Mouse (Mus musculus) embryonic facial prominence, embryonic 10.5 days (tissue): ENCODE results near the gene Slc1a5. TPM values are rescaled to one million over a fixed set of nuclear protein-coding genes. Genes with fewer than 3 reads are reported as not detected.
A peak's percentile ranks its signal among the peaks of the same experiment; 100 is the strongest.

Experiments
- DNase-seq: peaks from one replicate; pipeline ENCODE4 v3.0.0-alpha.2; 2017; ENCODE audit warnings: low spot score
- H3K27ac ChIP-seq: fragments of 300-500 bp; sonication (generic); replicated peaks from 2 replicates; pipeline ENCODE4 v1.5.1; 2016; ENCODE audit warnings: mild to moderate bottlenecking
- H3K27me3 ChIP-seq: fragments of 300-500 bp; sonication (generic); replicated peaks from 2 replicates; pipeline ENCODE4 v1.6.1; 2016; ENCODE audit warnings: low read depth, mild to moderate bottlenecking; ENCODE audit not compliant: poor library complexity, severe bottlenecking
- H3K36me3 ChIP-seq: fragments of 300-500 bp; sonication (generic); replicated peaks from 2 replicates; pipeline ENCODE4 v1.6.1; 2016; ENCODE audit warnings: mild to moderate bottlenecking, moderate library complexity
- H3K4me1 ChIP-seq: fragments of 300-500 bp; sonication (generic); 2 replicates; pipeline ENCODE4 v1.6.1; 2016
- H3K4me3 ChIP-seq: fragments of 300-500 bp; sonication (generic); 2 replicates; pipeline ENCODE4 v1.5.1; 2016; ENCODE audit warnings: mild to moderate bottlenecking, moderate library complexity
- H3K9me3 ChIP-seq: fragments of 300-500 bp; sonication (generic); 2 replicates; pipeline ENCODE4 v1.6.1; 2016; ENCODE audit warnings: mild to moderate bottlenecking
- WGBS: fragments of 180-500 bp; shearing (Covaris S2); methylation state at CpG from one replicate; pipeline ENCODE4 v1.1.7; 2016; 5-methylcytosine and 5-hydroxymethylcytosine counted together
- polyA plus RNA-seq: library from polyadenylated mRNA; unstranded; fragments of >200 nt; fragmentation: Nextera tagmentation; extraction: Ambion mirVana; gene quantifications from 2 replicates; pipeline ENCODE4 v1.2.1, GENCODE M21; 2016

The Slc1a5 gene
- 37.3 and 40.5 TPM in 2 replicates for polyA plus RNA-seq

- H3K27me3 ChIP-seq: no peaks in the 10 kb centered on the region
These were observed at the start of gene Slc1a5 for GRCm38 (mm10) chr7:16780825-16781554. Gene Slc1a5 (plus strand): TSS chr7:16781340.

GRCm38 (mm10) chr7:16731893-16732422 is 49.2 kb upstream of the Slc1a5 start:
- peaks cover 20% of the 10 kb centered on the region for H3K4me1 ChIP-seq
- WGBS: 82% methylated on average over 7 of the region's 7 CpGs
- no peaks in the 10 kb centered on the region for H3K36me3 ChIP-seq
- H3K27ac ChIP-seq: no peak overlapping the region
- no peak overlapping the region for H3K4me3 ChIP-seq
- H3K9me3 ChIP-seq: no peaks in the 10 kb centered on the region
- H3K27me3 ChIP-seq: no peaks in the 10 kb centered on the region
- DNase-seq: no peak

More at GRCm38 (mm10) chr7:16780825-16781554, at the start of gene Slc1a5:
- H3K4me3 ChIP-seq: peak within 1 kb of the TSS; percentile 80
- H3K9me3 ChIP-seq: 0 out of 2 replicates have a peak, but pooled peaks cover 4% of the 10 kb centered on the region
- DNase-seq: peak; percentile 96
- peaks cover 17% of the 10 kb centered on the region for H3K36me3 ChIP-seq
- 3% methylated on average over 34 of the region's 34 CpGs for WGBS
- peaks cover 51% of the 10 kb centered on the region for H3K4me1 ChIP-seq
- H3K27ac ChIP-seq: peak within 1 kb of the TSS; percentile 86

- Histone ChIP-seq H3K27me3 (no peaks in the 10 kb centered on the region), H3K27ac (no peak overlapping the region), H3K36me3 (peaks cover 9% of the 10 kb centered on the region; the same call in 1 of the 2 replicates), H3K4me3 (peak overlapping the region; percentile 84), H3K9me3 (no peaks in the 10 kb centered on the region), H3K4me1 (peaks cover 18% of the 10 kb centered on the region)
- DNase-seq: no peak
- 47% methylated on average over 10 of the region's 10 CpGs for WGBS
These were observed 43.5 kb upstream of the Slc1a5 start for GRCm38 (mm10) chr7:16737606-16738072.

GRCm38 (mm10) chr7:16738073-16738696 is 43.0 kb upstream of the Slc1a5 start, which contains the start of gene Ap2s1:
Gene Ap2s1 (plus strand): TSS chr7:16738410.
- under 1% methylated on average over 34 of the region's 34 CpGs for WGBS
- Histone ChIP-seq H3K36me3 (peaks cover 13% of the 10 kb centered on the region), H3K4me3 (peak within 1 kb of the TSS; percentile 84), H3K9me3 (no peaks in the 10 kb centered on the region), H3K27ac (peak within 1 kb of the TSS; percentile 82), H3K27me3 (no peaks in the 10 kb centered on the region), H3K4me1 (peaks cover 18% of the 10 kb centered on the region)
- peak; percentile 96 for DNase-seq

GRCm38 (mm10) chr7:16739056-16739604 is 42.0 kb upstream of the Slc1a5 start:
- WGBS: 50% methylated on average over 10 of the region's 10 CpGs
- Histone ChIP-seq H3K4me3 (peak overlapping the region; percentile 84), H3K27me3 (no peaks in the 10 kb centered on the region), H3K4me1 (peaks cover 18% of the 10 kb centered on the region), H3K27ac (peak overlapping the region; percentile 82; the same call in 1 of the 2 replicates), H3K36me3 (peaks cover 23% of the 10 kb centered on the region), H3K9me3 (no peaks in the 10 kb centered on the region)
- DNase-seq: no peak

GRCm38 (mm10) chr7:16745373-16745772 is 35.8 kb upstream of the Slc1a5 start:
- no peak for DNase-seq
- H3K27me3 ChIP-seq: no peaks in the 10 kb centered on the region
- H3K4me1 ChIP-seq: no peaks in the 10 kb centered on the region
- WGBS: 87% methylated on average over 4 of the region's 4 CpGs
- no peak overlapping the region for H3K4me3 ChIP-seq
- peaks cover 78% of the 10 kb centered on the region for H3K36me3 ChIP-seq
- no peak overlapping the region for H3K27ac ChIP-seq
- H3K9me3 ChIP-seq: no peaks in the 10 kb centered on the region

GRCm38 (mm10) chr7:16746093-16746492 is 35.0 kb upstream of the Slc1a5 start:
- peaks cover 80% of the 10 kb centered on the region for H3K36me3 ChIP-seq
- no peaks in the 10 kb centered on the region for H3K4me1 ChIP-seq
- H3K27me3 ChIP-seq: no peaks in the 10 kb centered on the region
- WGBS: 52% methylated on average over 3 of the region's 3 CpGs
- DNase-seq: peak; percentile 57
- no peak overlapping the region for H3K27ac ChIP-seq
- no peaks in the 10 kb centered on the region for H3K9me3 ChIP-seq
- no peak overlapping the region for H3K4me3 ChIP-seq

- H3K36me3 ChIP-seq: peaks cover 73% of the 10 kb centered on the region
- DNase-seq: no peak
- H3K4me1 ChIP-seq: no peaks in the 10 kb centered on the region
- H3K27ac ChIP-seq: no peak overlapping the region
- H3K9me3 ChIP-seq: no peaks in the 10 kb centered on the region
- H3K27me3 ChIP-seq: no peaks in the 10 kb centered on the region
- H3K4me3 ChIP-seq: no peak overlapping the region
- 91% methylated on average over 6 of the region's 6 CpGs for WGBS
These were observed 33.5 kb upstream of the Slc1a5 start for GRCm38 (mm10) chr7:16747656-16748055.

- H3K27ac ChIP-seq: no peak overlapping the region
- no peaks in the 10 kb centered on the region for H3K4me1 ChIP-seq
- H3K9me3 ChIP-seq: no peaks in the 10 kb centered on the region
- H3K4me3 ChIP-seq: no peak overlapping the region
- no peak for DNase-seq
- no peaks in the 10 kb centered on the region for H3K27me3 ChIP-seq
- 90% methylated on average over 12 of the region's 12 CpGs for WGBS
- H3K36me3 ChIP-seq: peaks cover 37% of the 10 kb centered on the region
These were observed 29.1 kb upstream of the Slc1a5 start for GRCm38 (mm10) chr7:16752016-16752415.

- no peak for DNase-seq
- H3K9me3 ChIP-seq: no peaks in the 10 kb centered on the region
- H3K4me1 ChIP-seq: peaks cover 8% of the 10 kb centered on the region
- H3K27ac ChIP-seq: no peak overlapping the region
- no peaks in the 10 kb centered on the region for H3K27me3 ChIP-seq
- peaks cover 4% of the 10 kb centered on the region; the same call in 1 of the 2 replicates for H3K36me3 ChIP-seq
- WGBS: 71% methylated on average over 17 of the region's 17 CpGs
- H3K4me3 ChIP-seq: no peak overlapping the region
These were observed 25.6 kb upstream of the Slc1a5 start for GRCm38 (mm10) chr7:16755362-16756017.

GRCm38 (mm10) chr7:16758872-16759574 is 22.1 kb upstream of the Slc1a5 start:
- H3K4me1 ChIP-seq: peaks cover 21% of the 10 kb centered on the region
- no peak overlapping the region for H3K27ac ChIP-seq
- H3K9me3 ChIP-seq: no peaks in the 10 kb centered on the region
- H3K36me3 ChIP-seq: no peaks in the 10 kb centered on the region
- peak; percentile 24 for DNase-seq
- 80% methylated on average over 10 of the region's 11 CpGs for WGBS
- H3K27me3 ChIP-seq: no peaks in the 10 kb centered on the region
- no peak overlapping the region for H3K4me3 ChIP-seq
